Mouse (Mus musculus): ENCODE results near the gene Grcc10.

Gene Grcc10

DNA sequence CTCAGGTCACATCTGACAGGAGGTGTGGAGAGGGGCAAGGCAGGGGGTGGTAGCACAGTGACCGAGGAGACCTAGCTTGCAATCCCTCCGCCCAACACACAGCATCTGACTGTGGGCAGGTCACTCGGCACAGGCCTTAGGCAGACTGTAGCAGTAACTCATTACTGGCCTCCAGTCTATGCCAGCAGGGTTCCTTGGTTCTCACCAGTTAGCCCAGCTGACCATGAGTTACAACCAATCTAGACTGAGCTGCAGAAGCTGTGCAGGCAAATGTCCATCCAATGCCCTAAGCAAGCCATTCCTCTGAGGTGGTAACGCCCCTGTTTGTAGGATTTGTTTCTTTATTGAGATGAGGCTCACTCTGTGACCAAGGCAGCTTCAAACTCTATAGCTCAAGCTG lies 41.8 kb downstream of the Grcc10 start:
- no peak for DNase-seq

GRCm38 (mm10) chr6:124698751-124699150 lies 42.4 kb downstream of the Grcc10 start:
- no peak for DNase-seq

DNA sequence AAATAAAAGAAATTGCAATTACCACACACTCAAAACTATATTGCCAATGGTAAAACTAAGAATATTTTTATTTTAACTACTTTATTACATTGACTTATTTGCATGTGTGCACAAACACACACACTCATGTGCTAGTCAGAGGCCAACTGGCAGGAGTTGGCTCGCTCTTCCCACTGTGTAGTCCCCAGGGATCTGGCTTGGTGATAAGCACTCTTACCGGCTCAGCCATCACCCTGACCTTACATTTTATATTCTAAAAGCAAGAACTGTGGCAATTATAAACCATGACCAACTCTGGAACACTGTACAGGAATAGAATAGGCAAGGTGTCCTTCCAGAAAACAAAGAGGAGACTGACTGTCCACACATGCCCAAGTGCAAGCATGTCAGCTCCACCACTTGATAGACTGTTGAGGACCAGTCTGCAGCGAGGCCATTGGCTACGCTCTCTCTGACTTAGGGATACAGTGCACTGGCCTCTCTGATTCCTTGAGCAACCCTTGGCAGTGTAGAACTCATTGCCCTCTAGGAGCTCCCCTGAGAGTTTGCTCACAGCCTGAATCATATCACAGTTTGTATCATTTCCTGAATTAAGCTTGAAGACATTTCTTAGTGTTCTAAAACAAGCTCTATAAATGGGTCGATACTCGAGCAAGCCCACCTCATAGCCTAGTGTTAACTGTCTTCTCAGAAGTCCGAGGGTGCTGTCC lies 44.6 kb downstream of the Grcc10 start:
- DNase-seq, result no peak

DNA sequence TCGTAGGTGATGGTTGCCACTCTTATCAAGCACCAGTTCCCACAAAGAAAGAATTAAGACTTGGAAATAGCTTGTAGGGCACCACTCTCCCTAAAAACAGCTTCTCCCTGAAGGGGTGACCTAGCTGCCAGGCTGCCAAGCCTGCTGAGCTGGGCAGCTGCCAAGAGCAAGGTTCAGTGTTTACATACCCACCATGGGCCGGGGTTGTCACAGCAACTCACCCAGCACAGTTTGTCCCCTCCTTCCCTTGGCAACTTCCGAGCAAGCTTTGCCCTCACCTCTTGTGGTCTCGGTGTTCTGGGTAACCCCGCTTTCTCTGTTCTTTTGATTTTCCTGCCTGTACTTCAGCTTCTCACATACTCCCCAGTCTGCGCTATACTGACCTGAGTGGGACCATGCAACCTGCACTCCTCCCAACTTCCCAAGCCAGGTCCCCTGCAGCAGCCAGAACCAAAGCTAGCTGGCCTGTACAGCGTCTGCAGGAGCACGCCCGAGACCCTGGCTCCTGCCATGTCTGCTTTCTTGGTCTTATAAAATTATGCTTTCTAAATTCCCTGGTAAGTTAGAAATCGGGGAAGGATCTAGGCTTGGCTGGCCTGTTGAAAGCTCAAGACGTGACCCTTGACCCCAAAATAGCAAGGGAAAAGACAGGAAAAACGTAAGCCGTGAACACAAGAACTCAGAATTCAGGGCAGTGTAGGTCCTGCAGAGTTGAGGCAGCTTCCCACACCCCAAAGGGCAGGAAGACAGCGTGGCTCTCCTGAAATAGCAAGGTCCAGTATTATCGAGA lies 46.8 kb downstream of the Grcc10 start:
- DNase-seq, result no peak

GRCm38 (mm10) chr6:124693243-124693981 lies 47.8 kb downstream of the Grcc10 start:
- DNase-seq, result no peak

- DNase-seq, result no peak
These were observed 50.7 kb downstream of the Grcc10 start for GRCm38 (mm10) chr6:124690517-124690916.
